Mouse (Mus musculus) stomach, postnatal 0 days (tissue): ENCODE measurements around the gene Tnfaip3. TPM values are rescaled to one million over a fixed set of nuclear protein-coding genes. Genes with fewer than 3 reads are reported as not detected.
A peak's percentile ranks its signal among the peaks of the same experiment; 100 is the strongest.

ENCODE experiments used
- ATAC-seq: fragments of 200-750 bp; cut with Nextera tagmentation; 2 replicates; pipeline ENCODE4 v1.8.0; 2017; ENCODE audit not compliant: low FRiP score, low TSS enrichment
- DNase-seq: peaks from one replicate; pipeline ENCODE4 v3.0.0-alpha.2; 2016; ENCODE audit warnings: low spot score
- H3K27ac ChIP-seq: fragments of 300-500 bp; sonication (generic); replicated peaks from 2 replicates; pipeline ENCODE4 v1.5.1; 2014; ENCODE audit warnings: mild to moderate bottlenecking, control low read depth
- H3K27me3 ChIP-seq: fragments of 300-500 bp; sonication (generic); 2 replicates; pipeline ENCODE4 v1.6.1; 2014; ENCODE audit warnings: low read length; ENCODE audit not compliant: control insufficient read depth, insufficient read depth
- H3K36me3 ChIP-seq: fragments of 300-500 bp; sonication (generic); 2 replicates; pipeline ENCODE4 v1.6.1; 2014; ENCODE audit warnings: low read length, mixed read lengths; ENCODE audit not compliant: control insufficient read depth, insufficient read depth
- H3K4me1 ChIP-seq: fragments of 300-500 bp; sonication (generic); replicated peaks from 2 replicates; pipeline ENCODE4 v1.6.1; 2014; ENCODE audit warnings: antibody characterized with exemption; ENCODE audit not compliant: control insufficient read depth, insufficient read depth
- H3K4me2 ChIP-seq: fragments of 300-500 bp; sonication (generic); replicated peaks from 2 replicates; pipeline ENCODE4 v1.6.1; 2014; ENCODE audit warnings: low read depth, mild to moderate bottlenecking, control low read depth, moderate library complexity
- H3K4me3 ChIP-seq: fragments of 300-500 bp; sonication (generic); 2 replicates; pipeline ENCODE4 v1.5.1; 2014; ENCODE audit warnings: low read depth, low read length, control low read depth
- H3K9ac ChIP-seq: fragments of 300-500 bp; sonication (generic); 2 replicates; pipeline ENCODE4 v1.6.1; 2014; ENCODE audit warnings: mild to moderate bottlenecking, low read length, control low read depth, mixed read lengths
- H3K9me3 ChIP-seq: fragments of 300-500 bp; sonication (generic); 2 replicates; pipeline ENCODE4 v1.6.1; 2016; ENCODE audit warnings: low read length; ENCODE audit not compliant: control insufficient read depth
- CTCF ChIP-seq: IDR thresholded peaks from 2 replicates; pipeline ENCODE4 v1.5.1; 2016; ENCODE audit warnings: antibody characterized with exemption, low read depth, mild to moderate bottlenecking, moderate library complexity
- EP300 ChIP-seq: optimal IDR thresholded peaks from 2 replicates; pipeline ENCODE3; 2016; ENCODE audit warnings: antibody characterized with exemption
- WGBS: fragments of 180-500 bp; shearing (Covaris S2); extraction: QIAGEN DNeasy Blood & Tissue Kit; methylation state at CpG from one replicate; pipeline ENCODE4 v1.1.7; 2014; 5-methylcytosine and 5-hydroxymethylcytosine counted together
- polyA plus RNA-seq: library from polyadenylated mRNA; unstranded; fragments of >200 nt; fragmentation: Nextera tagmentation; extraction: Ambion mirVana; gene quantifications from 2 replicates; pipeline ENCODE4 v1.2.1, GENCODE M21; 2015

Gene Tnfaip3
- polyA plus RNA-seq, 1 experiment from 2014 or later, result 1.8 TPM

GRCm38 (mm10) chr10:18965601-18966000 lies 49.9 kb downstream of the Tnfaip3 start:
- WGBS, result 72% methylated on average over 4 of the region's 4 CpGs
- no peak for DNase-seq
- H3K36me3 ChIP-seq, result no peaks in the 10 kb centered on the region
- H3K4me3 ChIP-seq, result no peak overlapping the region
- no peak for ATAC-seq
- H3K9ac ChIP-seq, result no peak overlapping the region
- no peaks in the 10 kb centered on the region for H3K4me1 ChIP-seq
- H3K27me3 ChIP-seq, result no peaks in the 10 kb centered on the region
- H3K27ac ChIP-seq, result no peak overlapping the region
- no peak overlapping the region for H3K4me2 ChIP-seq
- H3K9me3 ChIP-seq, result no peaks in the 10 kb centered on the region
- TF ChIP-seq CTCF (no peak), EP300 (no peak)

- ATAC-seq, result no peak
Measured at GRCm38 (mm10) chr10:18964856-18965255, 50.6 kb downstream of the Tnfaip3 start.

GRCm38 (mm10) chr10:18959777-18960492 lies 55.5 kb downstream of the Tnfaip3 start:
- H3K4me3 ChIP-seq, result no peak overlapping the region
- no peaks in the 10 kb centered on the region for H3K27me3 ChIP-seq
- H3K4me1 ChIP-seq, result no peaks in the 10 kb centered on the region
- no peak overlapping the region for H3K9ac ChIP-seq
- ATAC-seq (no peak), DNase-seq (no peak)
- H3K9me3 ChIP-seq, result no peaks in the 10 kb centered on the region
- whole genome bisulfite sequencing, result 65% methylated on average over 14 of the region's 14 CpGs
- no peak for TF ChIP-seq EP300
- no peaks in the 10 kb centered on the region for H3K36me3 ChIP-seq
- no peak overlapping the region for H3K27ac ChIP-seq
- no peak overlapping the region for H3K4me2 ChIP-seq

More at GRCm38 (mm10) chr10:18964856-18965255, 50.6 kb downstream of the Tnfaip3 start:
- Histone ChIP-seq H3K4me1 (no peaks in the 10 kb centered on the region), H3K27me3 (no peaks in the 10 kb centered on the region), H3K9me3 (no peaks in the 10 kb centered on the region), H3K27ac (no peak overlapping the region), H3K4me2 (no peak overlapping the region), H3K9ac (no peak overlapping the region), H3K4me3 (no peak overlapping the region), H3K36me3 (no peaks in the 10 kb centered on the region)
- 63% methylated on average over 7 of the region's 7 CpGs for WGBS
- DNase-seq, result no peak
- TF ChIP-seq CTCF (no peak), EP300 (no peak)

GRCm38 (mm10) chr10:18953706-18954071 lies 61.8 kb downstream of the Tnfaip3 start:
- Histone ChIP-seq H3K4me2 (no peak overlapping the region), H3K4me3 (no peak overlapping the region), H3K4me1 (no peaks in the 10 kb centered on the region), H3K36me3 (no peaks in the 10 kb centered on the region), H3K9me3 (no peaks in the 10 kb centered on the region), H3K27me3 (no peaks in the 10 kb centered on the region), H3K9ac (no peak overlapping the region), H3K27ac (no peak overlapping the region)
- 10% methylated on average over 1 of the region's 1 CpGs for WGBS
- DNase-seq, result no peak
- no peak for ATAC-seq
- no peak for TF ChIP-seq EP300
- peak; percentile 80 for TF ChIP-seq CTCF

- Histone ChIP-seq H3K9ac (no peak overlapping the region), H3K27ac (no peak overlapping the region), H3K9me3 (no peaks in the 10 kb centered on the region), H3K36me3 (no peaks in the 10 kb centered on the region), H3K27me3 (no peaks in the 10 kb centered on the region), H3K4me2 (no peak overlapping the region), H3K4me1 (no peaks in the 10 kb centered on the region), H3K4me3 (no peak overlapping the region)
- no peak for ATAC-seq
- TF ChIP-seq EP300 (no peak), CTCF (no peak)
- DNase-seq, result no peak
Measured at GRCm38 (mm10) chr10:18953011-18953705, 62.3 kb downstream of the Tnfaip3 start.

Other genes starting within 250 kb of the Tnfaip3 start
- 0.05 and 0.08 TPM in 2 replicates for gene Gm4922, start 228.9 kb downstream of the Tnfaip3 start, polyA plus RNA-seq
- 1,093 and 1,120 TPM in 2 replicates for gene Perp, start 170.6 kb downstream of the Tnfaip3 start, polyA plus RNA-seq